Mouse (Mus musculus): ENCODE measurements around the gene Wwox.
A peak's percentile ranks its signal among the peaks of the same experiment; 100 is the strongest.

Gene Wwox

DNA sequence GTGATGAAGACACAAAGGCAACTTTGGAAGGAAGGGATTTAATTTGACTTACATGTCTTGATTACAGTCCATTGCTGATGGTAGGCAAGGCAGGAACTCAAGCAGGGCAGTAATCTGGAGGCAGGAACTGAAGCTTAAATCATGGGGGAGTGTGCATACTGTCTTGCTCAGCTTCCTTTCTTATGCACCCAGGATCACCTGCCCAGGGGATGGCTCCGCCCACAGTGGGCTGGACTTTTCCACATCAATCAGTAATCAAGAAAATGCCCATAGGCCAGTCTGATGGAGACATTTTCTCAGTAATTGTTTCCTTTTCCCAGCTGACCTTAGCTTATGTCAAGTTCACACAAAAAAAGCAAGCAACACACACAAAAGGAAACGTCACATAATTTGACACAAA, 237.5 kb downstream of the Wwox start:
- DNase-seq = no peak

DNA sequence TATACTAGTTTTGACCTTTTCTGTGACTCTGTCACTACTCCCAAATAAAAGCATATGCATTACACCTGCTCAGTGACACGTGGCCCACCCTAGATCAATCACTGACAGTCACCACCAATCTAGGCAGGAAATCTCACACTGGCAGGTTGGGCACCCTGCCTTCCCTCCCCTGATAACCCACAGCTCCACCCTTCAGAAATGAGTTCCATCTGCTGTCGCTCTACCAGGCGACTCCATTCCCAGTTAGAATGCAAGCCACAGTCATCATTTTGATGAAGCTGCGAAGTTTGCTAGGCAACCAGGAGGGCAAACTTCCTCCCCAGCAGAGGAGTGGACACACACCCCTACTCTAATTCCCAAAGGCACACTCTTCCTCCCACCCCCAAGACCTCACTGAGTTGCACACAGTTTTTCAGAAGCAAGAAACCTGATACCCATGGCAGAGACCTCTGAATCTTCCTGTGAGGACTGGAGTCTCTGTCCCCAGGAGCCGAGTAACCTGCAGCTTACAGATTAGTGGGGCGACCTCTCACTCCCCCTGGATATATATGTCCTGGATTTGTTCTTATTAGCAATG, 238.2 kb downstream of the Wwox start:
- no peak for DNase-seq

DNA sequence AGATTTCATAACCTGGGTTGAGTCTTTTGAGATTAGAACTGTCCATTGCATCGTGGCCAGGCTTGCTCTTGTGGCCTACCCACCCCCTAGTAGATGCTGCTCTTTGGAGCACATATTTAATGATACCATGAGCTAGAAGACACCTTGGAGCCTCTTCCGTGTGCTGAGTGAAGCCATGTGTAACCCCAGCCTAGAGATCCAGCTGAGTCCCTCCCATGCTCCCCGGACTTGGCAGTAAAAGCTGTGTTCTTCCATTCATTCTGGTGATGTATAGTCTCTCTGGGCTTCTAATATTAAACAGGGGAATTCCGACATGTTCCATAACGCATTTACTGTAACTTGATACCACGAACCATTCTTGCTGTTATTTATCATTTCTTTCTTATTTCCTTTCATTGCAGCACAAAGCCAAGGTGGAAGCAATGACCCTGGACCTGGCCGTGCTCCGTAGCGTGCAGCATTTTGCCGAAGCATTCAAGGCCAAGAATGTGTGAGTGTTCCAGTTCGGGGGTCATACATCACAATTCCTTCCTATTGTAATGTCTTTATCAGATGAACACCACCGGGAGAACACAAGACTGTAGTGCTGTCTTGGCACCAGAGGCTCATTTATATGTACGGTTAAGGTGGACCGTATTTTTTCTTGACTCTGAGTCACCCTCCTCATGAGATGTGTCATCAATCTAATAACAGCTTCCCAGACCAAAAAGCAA, 240.1 kb downstream of the Wwox start:
- no peak for DNase-seq

DNA sequence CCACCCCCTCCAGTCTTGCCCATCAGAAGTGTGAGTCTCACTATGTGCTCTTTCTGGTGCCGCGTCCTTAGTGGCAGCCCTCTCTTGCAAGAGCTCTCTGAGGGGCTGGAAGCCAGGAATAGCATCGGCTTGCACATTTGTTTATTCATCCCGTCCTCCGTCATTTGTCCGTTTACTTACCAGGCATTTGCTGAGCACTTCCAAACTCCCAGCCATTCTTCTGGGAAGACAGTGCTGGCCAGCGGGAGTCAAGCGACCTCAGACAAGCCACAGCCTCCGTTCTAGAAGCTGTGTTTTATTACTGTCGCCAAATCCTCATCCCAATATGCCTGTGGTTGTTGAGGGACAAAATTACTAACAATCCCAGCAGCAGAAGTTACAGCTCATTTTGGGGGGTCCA, 241.7 kb downstream of the Wwox start:
- no peak for DNase-seq

DNA sequence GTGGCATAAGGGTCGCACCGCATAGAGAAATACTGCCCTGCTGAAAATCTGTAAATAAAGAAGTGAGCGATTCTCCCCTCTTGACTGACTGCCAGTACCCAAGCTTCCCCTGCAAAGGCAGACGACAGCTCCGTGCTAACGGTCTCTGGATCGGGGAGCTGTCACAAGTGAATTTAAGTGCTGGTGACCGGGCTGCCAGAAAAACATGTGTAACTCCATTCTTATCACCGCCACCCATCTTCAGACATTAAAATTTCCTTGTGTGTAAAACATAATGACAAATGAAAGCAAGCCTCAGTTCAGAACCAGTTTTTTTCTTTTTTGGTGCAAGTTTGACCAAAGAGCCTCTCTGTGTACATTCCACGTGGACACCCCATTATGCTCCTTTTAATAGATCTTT, 242.7 kb downstream of the Wwox start:
- DNase-seq = no peak

DNA sequence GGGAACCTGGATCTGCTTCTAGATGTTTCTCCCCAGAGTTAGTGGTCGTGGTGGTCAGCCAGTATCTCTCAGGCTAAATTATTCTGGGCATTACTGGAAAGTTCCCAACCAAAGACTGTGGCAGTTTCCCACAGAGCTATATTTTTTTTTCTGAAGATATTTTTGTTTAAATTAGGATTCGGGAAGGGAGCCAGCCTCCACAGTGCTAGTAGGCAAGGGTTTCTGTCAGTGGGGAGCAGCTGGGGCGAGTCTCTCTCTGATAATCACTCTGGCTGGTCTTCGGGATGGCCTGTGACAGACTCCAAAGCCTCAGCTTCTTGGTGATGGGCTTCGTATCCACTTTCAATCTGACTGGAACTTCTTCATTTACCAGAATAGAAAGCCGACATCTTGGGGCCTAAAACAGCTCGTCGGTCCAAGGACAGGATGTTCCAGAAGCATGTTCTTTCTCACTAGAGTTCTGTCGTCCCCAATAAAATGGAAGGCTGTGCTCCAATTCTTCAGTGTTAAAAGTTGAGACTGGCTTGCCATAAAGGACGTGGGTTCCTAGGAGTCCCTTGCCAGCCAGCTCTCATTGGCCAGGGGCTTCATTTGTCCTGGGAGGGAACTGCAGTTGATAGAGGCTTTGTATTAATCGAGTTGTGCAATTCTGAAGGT, 244.7 kb downstream of the Wwox start:
- no peak for DNase-seq

DNA sequence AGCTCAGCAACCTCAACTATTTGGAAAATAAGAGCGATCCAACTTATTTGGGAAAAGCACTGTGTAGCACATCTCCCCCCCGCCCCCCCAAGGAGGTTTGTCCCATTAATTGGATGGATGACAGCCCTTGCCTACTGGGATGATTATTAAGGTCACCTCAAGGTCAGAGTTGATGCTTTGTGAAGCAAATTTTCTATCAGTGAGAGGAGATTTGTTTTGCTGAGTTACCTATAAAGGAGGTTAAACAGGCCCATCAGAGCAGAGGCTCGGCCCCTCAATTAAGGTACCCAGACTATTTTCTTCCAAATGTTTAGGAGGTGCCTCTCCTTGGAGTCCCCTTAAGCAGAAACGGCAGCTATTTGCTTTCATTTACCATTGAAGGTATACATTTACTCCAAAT, 247.0 kb downstream of the Wwox start:
- DNase-seq = no peak

DNA sequence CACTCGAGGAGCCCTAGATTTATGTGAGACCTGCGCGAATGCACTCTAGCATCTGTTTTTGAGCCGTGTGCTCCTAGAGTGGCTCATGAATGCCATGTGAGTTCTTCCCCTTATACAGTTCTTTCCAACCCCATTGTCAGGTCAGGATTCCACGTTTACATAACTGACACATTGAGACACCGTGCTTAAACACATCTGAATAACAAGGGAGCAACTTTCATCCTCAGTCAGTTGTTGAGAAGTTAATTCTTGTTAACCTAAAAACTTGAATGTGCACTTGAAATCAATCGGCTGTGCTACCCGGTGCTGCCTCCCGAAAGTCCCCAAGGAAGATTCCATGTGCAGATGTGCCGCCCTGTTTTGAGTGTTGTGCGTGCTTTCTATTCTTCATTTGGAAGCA, 249.3 kb downstream of the Wwox start:
- DNase-seq = no peak

DNA sequence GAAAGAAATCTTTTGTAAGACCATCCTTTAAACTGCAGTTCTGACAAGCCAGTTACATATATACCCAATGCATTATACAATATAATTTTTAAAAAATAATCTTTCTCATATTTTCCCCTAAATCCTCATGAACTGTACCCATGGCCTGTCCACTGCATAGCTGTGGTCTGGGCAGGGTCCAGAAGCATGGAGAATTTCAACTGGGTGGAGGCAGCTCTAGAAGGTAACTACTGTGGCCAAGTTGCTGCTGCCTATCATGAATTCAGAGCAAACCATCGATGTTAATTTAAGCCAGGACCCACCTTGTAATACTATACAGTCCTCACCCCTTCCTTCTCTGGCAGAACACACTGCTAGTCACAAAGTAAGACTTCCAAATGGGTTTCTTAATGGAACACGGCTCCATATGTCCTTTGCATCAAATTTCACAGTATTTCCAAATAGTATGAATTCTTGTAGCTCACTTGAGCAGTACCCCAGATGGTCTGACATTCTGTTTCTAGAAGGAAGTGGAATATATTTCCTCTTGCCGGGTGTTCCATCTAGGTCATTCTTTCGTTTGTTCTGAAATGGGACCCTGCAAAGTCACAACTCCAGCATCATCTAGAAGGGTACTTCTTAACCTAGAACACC, 255.2 kb downstream of the Wwox start:
- no peak for DNase-seq

DNA sequence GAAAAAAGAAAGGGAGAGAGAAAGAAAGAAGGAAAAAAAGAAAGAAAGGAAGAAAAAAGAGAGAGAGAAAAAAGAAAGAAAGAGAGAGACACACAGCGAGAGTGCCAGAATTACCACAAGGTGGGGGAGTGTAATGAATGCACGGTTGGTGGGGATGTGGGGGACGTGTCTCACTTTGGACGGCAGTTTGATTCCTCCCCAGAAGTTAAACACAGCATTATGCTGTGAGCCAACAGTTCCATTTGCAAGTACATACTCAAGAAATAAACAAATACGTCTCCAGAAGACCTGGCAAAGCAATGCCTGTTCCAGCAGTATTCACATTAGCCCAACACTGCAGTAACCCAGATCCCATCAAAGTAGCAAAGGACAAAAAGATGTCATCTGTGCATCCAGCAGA, 264.1 kb downstream of the Wwox start:
- no peak for DNase-seq

DNA sequence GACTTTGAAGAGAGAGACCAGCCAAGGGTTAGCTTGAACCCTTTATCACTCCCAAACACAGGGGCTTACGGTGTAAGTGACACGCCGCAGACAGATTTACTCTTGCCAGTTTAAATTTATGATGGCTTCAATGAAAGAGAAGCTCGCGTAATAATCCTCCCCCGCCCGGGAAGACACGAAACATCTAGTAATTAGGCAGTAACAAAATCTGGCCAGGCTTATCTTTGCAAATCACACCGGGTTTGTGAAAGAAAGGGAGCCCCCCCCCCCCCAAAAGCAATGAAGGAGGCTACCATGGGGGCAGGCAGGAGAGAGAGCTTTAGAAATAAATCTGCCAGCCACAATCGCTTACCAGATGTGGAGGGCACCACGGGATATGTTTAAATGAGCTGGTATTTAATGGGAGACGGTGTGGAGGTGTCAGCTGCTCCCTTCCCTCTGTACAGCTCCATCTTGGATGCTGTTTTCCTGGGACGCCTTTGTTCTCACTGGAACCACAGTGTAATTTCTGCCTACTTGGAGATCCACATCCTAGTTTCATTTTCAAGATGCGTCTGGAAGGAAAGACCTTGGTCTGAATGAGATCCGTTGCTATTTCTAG, 268.2 kb downstream of the Wwox start:
- DNase-seq = no peak

DNA sequence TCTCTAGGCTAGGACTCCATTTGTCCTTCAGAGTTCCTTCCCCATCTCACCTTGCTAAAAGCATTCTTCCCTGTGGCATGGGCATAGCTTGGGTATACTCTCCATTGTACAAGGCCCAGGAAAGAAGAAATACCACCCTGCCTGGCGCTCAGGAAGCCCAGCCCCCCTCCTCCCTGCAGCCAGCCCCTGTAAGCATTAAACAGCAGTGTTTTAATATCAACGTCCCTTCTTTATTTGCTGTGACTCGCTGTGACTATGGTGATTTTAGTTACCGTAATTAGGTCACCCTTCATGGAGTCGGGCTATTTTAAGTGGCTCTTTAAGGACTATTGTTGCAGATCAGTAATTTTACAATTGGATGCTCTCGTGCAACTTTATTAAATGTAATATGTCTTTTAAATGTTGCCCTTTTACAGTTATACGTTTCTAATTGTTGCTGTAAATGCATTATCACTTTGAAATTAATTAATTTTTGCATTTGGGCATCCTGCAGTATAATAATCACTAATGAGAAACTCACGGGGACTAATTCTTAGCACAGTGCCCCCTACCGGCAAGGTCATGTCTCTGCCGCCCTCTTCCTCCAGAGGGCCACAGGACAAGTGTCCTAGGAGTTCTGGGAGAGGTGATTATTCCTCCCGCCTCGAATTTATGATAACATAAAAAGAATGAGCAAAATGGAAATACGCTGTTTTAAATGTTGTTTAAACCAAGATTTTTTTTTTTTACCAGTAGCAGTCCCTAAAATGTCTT, 276.0 kb downstream of the Wwox start:
- no peak for DNase-seq

DNA sequence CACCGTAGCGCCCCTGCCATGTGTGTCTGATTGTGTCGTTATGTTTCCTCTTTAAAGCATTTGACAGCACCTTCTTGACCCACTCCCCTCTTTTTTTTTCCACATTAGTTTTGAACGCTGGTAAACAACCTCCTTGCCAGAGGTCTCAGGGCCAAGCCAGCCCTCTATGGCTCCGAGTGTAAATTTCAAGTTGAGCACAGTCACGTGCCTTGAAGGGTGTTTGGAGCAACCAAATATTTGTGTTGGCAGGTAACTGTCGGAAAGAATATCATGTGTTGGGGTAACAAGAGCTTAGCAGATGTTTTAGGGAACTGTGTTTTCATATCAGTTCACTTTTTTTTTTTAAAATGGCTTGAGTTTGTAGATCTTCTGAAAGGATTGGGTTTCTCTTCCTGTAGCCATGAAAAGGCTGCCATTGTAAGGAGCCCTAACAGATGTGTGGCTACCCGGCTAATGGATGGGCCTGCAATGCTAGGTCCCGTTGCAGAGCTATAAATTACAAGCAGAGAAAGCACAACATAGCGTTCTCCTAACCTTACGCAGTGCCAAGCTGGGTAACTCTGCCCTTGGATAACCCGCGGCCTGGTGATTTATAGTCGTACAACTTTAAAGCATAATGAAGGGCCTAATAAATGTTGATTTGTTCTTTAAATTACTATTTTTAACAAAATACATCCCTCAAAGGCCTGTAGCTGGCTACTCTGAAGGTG, 277.2 kb downstream of the Wwox start:
- DNase-seq = peak; percentile 21

DNA sequence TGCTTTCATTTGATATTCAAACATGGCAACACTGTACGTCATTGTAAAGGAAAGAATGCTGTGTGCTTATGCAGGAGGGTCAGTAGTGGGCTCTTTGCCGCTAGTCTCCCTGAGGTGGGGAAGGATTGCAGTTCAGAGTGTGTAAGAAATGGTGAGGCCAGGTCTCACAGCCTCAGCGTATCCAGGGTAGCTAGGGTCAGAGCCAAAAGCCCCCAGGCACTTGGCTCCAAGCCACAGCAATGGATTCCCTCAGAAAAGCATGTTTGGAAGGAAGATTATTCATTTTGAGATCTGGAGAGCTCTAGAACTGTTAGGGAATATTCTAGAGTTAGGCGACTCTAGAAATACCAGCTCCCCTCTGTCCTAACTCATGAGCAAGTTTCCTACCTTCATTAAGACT, 279.4 kb downstream of the Wwox start:
- DNase-seq = no peak

DNA sequence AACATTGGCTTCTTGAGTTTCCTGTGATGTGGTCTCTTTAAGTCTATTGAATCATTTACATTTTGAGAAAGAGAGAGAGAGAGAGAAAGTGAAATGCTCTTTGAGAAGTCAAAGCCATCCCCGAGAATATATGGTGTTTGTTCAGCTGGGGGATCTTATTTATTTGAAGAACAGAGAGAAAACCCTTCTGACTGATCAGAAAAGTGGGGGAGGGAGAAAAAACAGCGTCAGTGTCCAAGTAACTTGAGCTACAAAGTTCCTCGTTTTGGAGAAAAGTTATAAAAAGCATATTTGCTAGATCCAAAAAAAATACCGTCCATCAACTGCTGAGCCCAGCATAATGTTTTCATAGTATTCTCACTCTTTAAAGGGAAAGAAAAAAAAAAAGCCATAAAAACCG, 283.2 kb downstream of the Wwox start:
- no peak for DNase-seq

DNA sequence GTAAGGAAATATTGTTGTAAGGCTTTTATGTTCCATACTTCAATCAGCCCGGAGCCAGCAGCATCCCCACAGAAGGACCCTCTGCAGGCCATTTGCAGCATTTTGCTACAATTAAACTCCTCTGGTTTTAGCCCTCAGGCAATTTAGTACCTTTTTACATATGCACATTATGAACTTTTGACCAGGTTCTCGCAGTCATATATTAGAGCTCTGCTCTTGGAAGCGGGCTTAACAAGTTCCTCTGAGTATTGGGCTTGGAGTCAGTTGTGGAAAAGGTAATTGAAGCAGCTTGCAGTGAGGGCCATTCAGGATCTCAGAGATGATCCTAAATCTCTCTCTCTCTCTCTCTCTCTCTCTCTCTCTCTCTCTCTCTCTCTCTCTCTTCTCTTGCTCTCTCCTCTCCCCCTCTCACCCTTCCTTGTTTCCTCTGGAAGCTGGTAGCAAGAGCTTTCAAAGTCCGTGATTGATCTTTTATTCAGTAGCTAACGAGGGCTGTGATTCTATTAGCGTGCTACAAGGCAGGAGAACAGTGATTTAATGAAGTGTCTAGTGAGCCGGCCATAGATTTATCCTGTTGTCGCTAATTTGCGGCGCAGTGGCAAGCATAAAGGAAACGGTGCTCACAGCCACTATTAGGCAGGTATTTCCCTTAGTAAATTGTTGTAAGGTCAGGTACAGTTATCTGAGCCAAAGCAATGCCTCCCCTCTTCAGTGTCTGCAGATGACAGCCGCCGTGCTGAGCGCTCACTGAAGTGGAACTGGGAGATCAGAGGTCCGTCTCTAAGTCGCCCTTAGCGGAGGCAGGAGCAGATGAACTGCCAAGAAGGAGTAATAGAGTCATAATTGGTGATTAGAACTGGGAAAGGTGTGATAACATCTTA, 292.0 kb downstream of the Wwox start:
- no peak for DNase-seq

DNA sequence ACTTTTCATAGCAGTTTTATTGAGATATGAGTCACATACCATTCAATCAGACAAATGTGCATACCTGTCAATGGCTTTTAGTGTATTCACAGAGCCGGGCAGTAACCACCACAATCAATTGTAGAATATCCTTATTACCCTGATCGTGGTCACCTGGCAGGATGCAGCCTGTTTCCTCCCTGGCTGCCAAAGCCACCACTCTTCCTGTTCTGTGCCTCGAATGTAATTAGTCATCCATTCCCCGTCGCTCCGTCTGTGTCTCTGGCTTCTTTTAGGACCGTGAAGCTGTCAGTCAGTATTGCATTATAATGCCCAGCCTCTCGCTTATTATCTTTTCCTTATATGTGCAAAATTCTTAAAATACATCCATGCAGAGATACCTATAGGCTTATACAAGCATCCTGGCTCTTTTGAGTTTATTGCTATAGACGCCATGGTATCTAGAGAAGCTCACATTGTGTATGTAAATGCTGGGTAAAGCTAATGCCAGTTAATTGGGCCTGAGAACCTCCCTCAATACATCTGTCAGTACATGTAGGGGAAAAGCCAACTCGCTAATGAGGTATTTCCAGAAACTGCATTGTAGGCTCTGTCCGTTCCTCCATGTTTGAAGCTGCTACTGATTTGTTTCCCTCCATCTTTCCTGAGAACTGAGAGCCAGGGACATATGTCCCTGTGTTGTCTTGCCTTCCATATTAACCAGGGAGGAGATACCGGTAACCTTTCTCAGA, 303.9 kb downstream of the Wwox start:
- no peak for DNase-seq

DNA sequence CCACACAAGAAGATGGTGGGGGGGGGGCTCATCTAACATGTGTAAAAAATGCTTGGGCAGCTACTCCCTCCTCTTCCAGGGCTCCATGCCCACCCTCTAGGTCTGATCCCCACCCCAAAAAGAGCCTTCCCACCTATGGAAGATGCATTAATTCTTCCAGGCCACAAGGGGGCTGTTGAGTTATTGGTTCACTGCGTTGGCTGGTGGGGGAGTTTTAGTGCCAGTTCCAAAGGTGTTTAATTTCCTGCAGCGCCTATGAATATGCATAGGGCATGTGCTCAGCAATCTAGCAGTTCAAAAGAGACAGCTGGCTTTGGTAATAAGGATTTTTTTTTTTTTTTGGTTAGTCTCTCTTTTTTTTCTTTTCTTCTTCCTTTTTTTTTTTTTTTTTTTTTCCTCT, 306.9 kb downstream of the Wwox start:
- DNase-seq = no peak

DNA sequence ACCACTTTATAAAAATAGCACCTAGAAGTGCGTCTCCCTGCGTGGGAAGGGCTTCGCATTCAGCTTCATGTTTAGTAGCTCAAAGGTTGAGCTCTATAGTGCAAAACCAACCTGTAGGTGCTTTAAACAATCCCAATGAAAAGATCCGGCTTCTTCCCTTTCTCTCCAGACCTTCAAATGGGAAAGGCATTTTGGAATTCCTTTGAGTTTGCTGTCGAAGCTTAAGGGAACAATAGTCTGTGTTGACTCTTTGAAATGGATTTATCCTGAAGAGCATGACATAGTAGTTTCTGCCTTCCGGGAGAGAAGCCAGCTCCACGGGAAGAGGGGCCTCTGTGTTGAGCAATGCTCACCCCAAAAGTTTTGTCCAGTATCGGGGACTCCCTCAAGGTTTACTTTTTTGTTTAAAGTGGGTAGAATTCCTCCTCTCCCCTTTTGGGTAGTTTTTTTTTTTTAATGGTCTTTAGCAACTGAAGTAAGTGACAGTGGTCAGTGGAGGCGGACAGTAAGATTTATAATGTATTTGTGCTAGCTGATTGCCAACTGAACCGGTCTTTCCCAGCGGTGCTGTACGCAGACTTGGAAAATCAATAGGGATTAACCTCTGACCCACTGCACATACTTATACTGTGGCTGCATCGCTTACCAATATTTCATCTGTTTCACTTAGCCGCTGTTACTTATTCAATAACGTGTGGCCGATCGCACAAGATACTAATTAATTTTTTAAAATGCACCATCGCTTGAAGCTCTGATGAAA, 312.1 kb downstream of the Wwox start:
- no peak for DNase-seq

DNA sequence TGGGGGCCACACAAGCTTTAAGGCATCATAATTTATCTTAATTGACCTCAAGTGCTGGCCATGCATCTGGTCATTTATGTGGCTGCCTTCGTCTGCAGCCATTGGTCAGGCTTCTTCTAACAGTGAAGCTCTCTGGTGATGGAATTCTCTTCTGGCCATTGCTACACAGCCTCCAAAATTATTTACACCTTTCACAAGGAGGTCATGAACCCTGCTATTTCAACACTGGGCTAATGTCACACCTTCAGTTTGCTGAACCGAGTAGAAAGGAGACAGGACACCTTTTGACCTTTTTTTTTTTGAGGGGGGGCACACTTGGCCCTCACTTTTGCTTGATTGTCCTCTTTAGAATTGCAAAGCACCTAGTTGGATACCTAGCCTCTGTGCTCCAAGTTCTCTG, 320.2 kb downstream of the Wwox start:
- no peak for DNase-seq
